Mouse (Mus musculus) midbrain, embryonic 16.5 days (tissue): Measurements from ENCODE around the gene Lck. TPM values are rescaled to one million over a fixed set of nuclear protein-coding genes. Genes with fewer than 3 reads are reported as not detected.

Experiments used
- ATAC-seq: fragments of 200-750 bp; cut with Nextera tagmentation; 2 replicates; pipeline ENCODE4 v1.8.0; 2017; ENCODE audit warnings: moderate TSS enrichment
- H3K27ac ChIP-seq: fragments of 300-500 bp; sonication (generic); 2 replicates; pipeline ENCODE4 v1.5.1; 2014; ENCODE audit warnings: mild to moderate bottlenecking, low read length, mixed read lengths
- H3K27me3 ChIP-seq: fragments of 300-500 bp; sonication (generic); 2 replicates; pipeline ENCODE4 v1.6.1; 2014; ENCODE audit warnings: low read depth, low read length, mixed read lengths; ENCODE audit not compliant: control insufficient read depth, insufficient read depth
- H3K36me3 ChIP-seq: fragments of 300-500 bp; sonication (generic); 2 replicates; pipeline ENCODE4 v1.6.1; 2014; ENCODE audit warnings: mild to moderate bottlenecking, low read length, moderate library complexity, mixed read lengths; ENCODE audit not compliant: control insufficient read depth, insufficient read depth
- H3K4me1 ChIP-seq: fragments of 300-500 bp; sonication (generic); 2 replicates; pipeline ENCODE4 v1.6.1; 2014; ENCODE audit warnings: mild to moderate bottlenecking, low read length, mixed read lengths; ENCODE audit not compliant: control insufficient read depth, insufficient read depth
- H3K4me2 ChIP-seq: fragments of 300-500 bp; sonication (generic); 2 replicates; pipeline ENCODE4 v1.6.1; 2014; ENCODE audit warnings: mild to moderate bottlenecking, low read length, mixed read lengths
- H3K4me3 ChIP-seq: fragments of 300-500 bp; sonication (generic); 2 replicates; pipeline ENCODE4 v1.5.1; 2014; ENCODE audit warnings: low read depth, mild to moderate bottlenecking, low read length, moderate library complexity, mixed read lengths
- H3K9ac ChIP-seq: fragments of 300-500 bp; sonication (generic); 2 replicates; pipeline ENCODE4 v1.6.1; 2014; ENCODE audit warnings: low read depth, low read length, mixed read lengths
- H3K9me3 ChIP-seq: fragments of 300-500 bp; sonication (generic); replicated peaks from 2 replicates; pipeline ENCODE4 v1.6.1; 2014; ENCODE audit warnings: mild to moderate bottlenecking, low read length, mixed read lengths; ENCODE audit not compliant: control insufficient read depth, poor library complexity, severe bottlenecking
- WGBS: fragments of 180-500 bp; shearing (Covaris S2); extraction: QIAGEN DNeasy Blood & Tissue Kit; methylation state at CpG from one replicate; pipeline ENCODE4 v1.1.7; 2014; 5-methylcytosine and 5-hydroxymethylcytosine counted together
- microRNA-seq: library from miRNA; unstranded; fragments of <30 nt; microRNA quantifications from one replicate; pipeline ENCODE4, GENCODE M21; 2017
- polyA plus RNA-seq: library from polyadenylated mRNA; unstranded; fragments of >200 nt; fragmentation: Nextera tagmentation; extraction: Ambion mirVana; gene quantifications from 2 replicates; pipeline ENCODE4 v1.2.1, GENCODE M21; 2015

Gene Lck
- polyA plus RNA-seq, 1 experiment from 2014 or later, result 16.2 TPM

- Histone ChIP-seq H3K4me2 (peak overlapping the region; percentile 88), H3K36me3 (no peaks in the 10 kb centered on the region), H3K4me3 (peak overlapping the region; percentile 55), H3K27me3 (no peaks in the 10 kb centered on the region), H3K9ac (peak overlapping the region; percentile 68), H3K9me3 (no peaks in the 10 kb centered on the region), H3K4me1 (peaks cover 17% of the 10 kb centered on the region), H3K27ac (peak overlapping the region; percentile 72)
- peak; percentile 37 for ATAC-seq
- 1% methylated on average over 45 of the region's 49 CpGs for WGBS
Observed at GRCm38 (mm10) chr4:129500607-129501566, 72.6 kb downstream of the Lck start.

- H3K27me3 ChIP-seq, result no peaks in the 10 kb centered on the region
- peaks cover 20% of the 10 kb centered on the region for H3K4me1 ChIP-seq
- H3K27ac ChIP-seq, result peak overlapping the region; percentile 72; the same call in 1 of the 2 replicates
- H3K9me3 ChIP-seq, result no peaks in the 10 kb centered on the region
- 82% methylated on average over 8 of the region's 8 CpGs for WGBS
- peak overlapping the region; percentile 88; the same call in 1 of the 2 replicates for H3K4me2 ChIP-seq
- no peak overlapping the region for H3K4me3 ChIP-seq
- ATAC-seq, result no peak
- H3K9ac ChIP-seq, result no peak overlapping the region
- no peaks in the 10 kb centered on the region for H3K36me3 ChIP-seq
Observed at GRCm38 (mm10) chr4:129500017-129500416, 73.4 kb downstream of the Lck start.

- no peaks in the 10 kb centered on the region for H3K36me3 ChIP-seq
Observed at GRCm38 (mm10) chr4:129498941-129499340, 74.5 kb downstream of the Lck start.

More at GRCm38 (mm10) chr4:129498941-129499340, 74.5 kb downstream of the Lck start:
- no peak for ATAC-seq
- peaks cover 20% of the 10 kb centered on the region for H3K4me1 ChIP-seq
- WGBS, result 72% methylated on average over 3 of the region's 3 CpGs
- H3K9me3 ChIP-seq, result no peaks in the 10 kb centered on the region
- H3K27me3 ChIP-seq, result no peaks in the 10 kb centered on the region
- H3K4me2 ChIP-seq, result no peak overlapping the region
- no peak overlapping the region for H3K4me3 ChIP-seq
- H3K27ac ChIP-seq, result no peak overlapping the region
- H3K9ac ChIP-seq, result no peak overlapping the region

Small RNAs within 50 kb of the gene (microRNA-seq; reads per million reads assigned to microRNA genes)
- gene Mir8119, result not detected

Other genes with a start within 250 kb of the Lck start
- gene Rbbp4, start 238.3 kb downstream of the Lck start, polyA plus RNA-seq, result 267 and 295 TPM in 2 replicates
- gene Zbtb8os, start 237.9 kb downstream of the Lck start, polyA plus RNA-seq, result 15.1 and 17.7 TPM in 2 replicates
- gene Zbtb8a, start 195.5 kb downstream of the Lck start, polyA plus RNA-seq, result 23.2 and 23.4 TPM in 2 replicates
- gene Zbtb8b, start 132.8 kb downstream of the Lck start, polyA plus RNA-seq, result 19.1 and 19.6 TPM in 2 replicates
- 31.5 and 34.7 TPM in 2 replicates for gene Bsdc1, start 112.1 kb downstream of the Lck start, polyA plus RNA-seq
- 1.2 TPM in 2 replicates for gene Tssk3, start 82.6 kb downstream of the Lck start, polyA plus RNA-seq
- 0.56 and 0.94 TPM in 2 replicates for gene Fam229a, start 82.5 kb downstream of the Lck start, polyA plus RNA-seq
- 1,543 and 1,683 TPM in 2 replicates for gene Marcksl1, start 60.1 kb downstream of the Lck start, polyA plus RNA-seq
- 74.7 and 83.2 TPM in 2 replicates for gene Hdac1, start 30.9 kb downstream of the Lck start, polyA plus RNA-seq
- gene Fam167b, start 4.9 kb upstream of the Lck start, polyA plus RNA-seq, result 0.26 TPM in 1 of 2 replicates, not detected in the other
- 187 and 198 TPM in 2 replicates for gene Eif3i, start 27.0 kb upstream of the Lck start, polyA plus RNA-seq
- gene Tmem234, start 27.0 kb upstream of the Lck start, polyA plus RNA-seq, result 177 and 180 TPM in 2 replicates
- gene Dcdc2b, start 40.6 kb upstream of the Lck start, polyA plus RNA-seq, result 3.5 and 4.1 TPM in 2 replicates
- gene Iqcc, start 45.5 kb upstream of the Lck start, polyA plus RNA-seq, result 28.0 and 33.1 TPM in 2 replicates
- gene Ccdc28b, start 50.3 kb upstream of the Lck start, polyA plus RNA-seq, result 172 and 183 TPM in 2 replicates
- gene Txlna, start 67.4 kb upstream of the Lck start, polyA plus RNA-seq, result 42.5 and 49.8 TPM in 2 replicates
- gene Kpna6, start 99.1 kb upstream of the Lck start, polyA plus RNA-seq, result 18.6 and 19.3 TPM in 2 replicates
- 16.8 and 18.2 TPM in 2 replicates for gene Tmem39b, start 123.2 kb upstream of the Lck start, polyA plus RNA-seq
- 116 and 132 TPM in 2 replicates for gene Khdrbs1, start 168.7 kb upstream of the Lck start, polyA plus RNA-seq
- gene Ptp4a2, start 237.6 kb upstream of the Lck start, polyA plus RNA-seq, result 222 and 255 TPM in 2 replicates